Mouse (Mus musculus): ENCODE measurements around the gene Olfr74.
"Not testable (repeated sequence)": the region's sequence is repeated elsewhere in the genome, so short reads cannot be mapped to it uniquely, and the experiment has no call there.

Olfr74 gene

GRCm38 (mm10) chr2:87974563-87974962, at the start of gene Olfr74:
Olfr74 (minus strand) TSS chr2:87974663.
- DNase-seq: no peak

GRCm38 (mm10) chr2:88022474-88022873, 48.0 kb upstream of the Olfr74 start, which contains the start of gene Olfr1161:
Olfr1161 (plus strand) TSS chr2:88022774.
- not testable (repeated sequence) for DNase-seq

- DNase-seq: no peak
Observed at GRCm38 (mm10) chr2:88007515-88008318, 33.3 kb upstream of the Olfr74 start, which contains the start of gene Olfr1160. Olfr1160 (minus strand) TSS chr2:88008268.

DNA sequence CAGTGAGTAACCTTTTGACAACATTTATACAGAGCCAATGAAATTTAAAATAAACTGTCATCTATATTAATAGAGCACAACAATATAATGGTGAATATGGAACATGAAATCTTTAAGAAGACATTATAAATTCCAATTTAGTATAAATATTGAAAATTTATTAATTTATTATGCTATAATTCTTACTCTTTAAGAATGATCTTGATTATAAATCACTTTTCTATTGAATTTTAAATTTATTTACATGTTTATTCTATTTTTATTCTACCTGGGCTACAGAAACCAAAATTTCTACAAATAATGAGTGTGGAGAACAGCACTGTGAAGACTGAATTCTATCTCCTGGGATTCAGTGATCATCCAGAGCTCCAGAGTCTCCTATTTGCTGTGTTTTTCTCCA, 15.3 kb upstream of the Olfr74 start, which contains the start of gene Olfr1158:
Gene Olfr1158, plus strand, starts transcription at position 301 of the 400 bp plus-strand sequence.
- no peak for DNase-seq

DNA sequence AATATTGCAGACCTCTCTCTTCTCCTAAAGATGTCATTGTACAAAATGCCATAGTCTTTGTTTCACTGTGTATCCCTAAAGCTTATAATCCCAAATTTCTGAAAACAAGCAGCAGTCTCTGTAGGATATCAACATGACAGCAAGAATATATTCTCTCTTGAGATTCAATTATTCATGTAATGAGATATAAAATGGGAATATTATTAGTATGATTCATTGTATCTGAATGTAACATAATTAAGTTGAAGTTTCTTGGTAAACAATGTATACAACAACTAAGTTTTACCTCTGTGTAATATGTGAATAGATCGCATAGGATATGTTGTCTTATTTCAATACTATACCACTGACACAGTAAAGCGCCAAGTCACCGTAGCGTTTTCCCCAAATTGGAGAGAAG, 6.3 kb downstream of the Olfr74 start, which contains the start of gene Olfr1157:
Gene Olfr1157, minus strand, starts transcription at position 101 of the 400 bp plus-strand sequence.
- DNase-seq: no peak

- no peak for DNase-seq
Observed at GRCm38 (mm10) chr2:87953000-87953399, 21.5 kb downstream of the Olfr74 start, which contains the start of gene Olfr1156. Olfr1156 (minus strand) TSS chr2:87953100.

GRCm38 (mm10) chr2:87945037-87945436, 29.4 kb downstream of the Olfr74 start, which contains the start of gene Olfr1155:
Olfr1155 (minus strand) TSS chr2:87945137.
- DNase-seq: no peak

All from thymus, postnatal 25 days (tissue).